In the genomic region with DNA sequence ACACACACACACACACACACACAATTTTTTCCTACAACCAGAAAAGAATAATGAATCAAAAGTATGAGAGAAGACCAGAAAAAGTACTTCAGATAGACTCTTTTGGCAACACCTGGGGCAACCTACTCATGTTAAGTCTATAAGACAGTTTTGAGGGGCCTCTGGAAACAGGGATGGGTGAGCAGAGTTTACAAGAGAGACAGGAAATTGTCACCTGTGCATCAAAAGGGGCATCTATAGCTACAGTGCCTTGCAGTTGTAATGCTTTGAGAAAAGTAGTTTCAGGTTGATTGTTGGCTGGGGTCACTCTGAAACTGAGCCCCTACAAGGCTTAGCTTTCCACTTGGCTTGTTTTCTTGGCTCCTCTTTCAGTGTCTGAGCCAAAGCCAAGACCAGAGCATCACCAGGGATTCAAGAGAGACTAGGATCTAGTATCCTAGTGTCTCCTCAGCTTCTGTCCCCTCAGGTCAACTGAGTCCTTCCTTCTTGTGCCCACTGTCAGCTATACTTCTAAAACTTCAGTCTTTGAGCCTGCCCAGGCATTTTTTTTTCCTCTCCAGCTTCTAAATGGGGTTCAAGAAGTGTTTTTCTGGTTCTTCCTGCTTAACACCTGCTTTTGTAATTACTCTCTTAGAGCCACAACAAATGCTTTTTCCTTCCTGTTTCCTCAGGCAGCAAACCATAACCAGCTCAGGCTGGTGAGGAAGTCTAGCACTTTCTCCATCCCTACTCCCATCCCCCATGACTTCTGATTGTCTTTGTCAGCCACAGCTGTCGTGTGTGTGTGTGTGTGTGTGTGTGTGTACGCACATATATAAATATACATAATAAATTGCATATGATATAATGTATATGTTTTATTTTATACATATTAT, we compare ENCODE assay signal across 15 mouse cellular contexts. TPM values are rescaled to one million over a fixed set of nuclear protein-coding genes. Genes with fewer than 3 reads are reported as not detected.
A peak's percentile ranks its signal among the peaks of the same experiment; 100 is the strongest.
DNase-seq lines count a peak whose midpoint lies in the region; ATAC-seq and TF ChIP-seq lines count a peak whose summit lies in the region.
"Had no signal": no experiment of that assay in that cellular context is flagged by ENCODE, and none has a peak within 500 bp of the region (broad histone marks: within the 10 kb centered on the region; RNA-seq: fewer than 3 reads in every experiment).

No protein-coding gene starts in this region.

- peak overlapping the region; percentile 88 for H3K27ac ChIP-seq in heart, adult 2 months
- H3K27ac ChIP-seq: limb, embryonic 13.5 days; neural tube, embryonic 13.5 days had no signal

- intact Hi-C loops in heart, adult 2 months (cut with DNase I), result loop anchor here (2.0 kb wide), 1 partner anchor 53 kb away; no protein-coding TSS in a partner anchor
- intact Hi-C loops in heart, postnatal 25 days (cut with DNase I), result no loop called here

- H3K4me3 ChIP-seq in heart, adult 2 months, result no peak overlapping the region
- H3K4me3 ChIP-seq: limb, embryonic 13.5 days; neural tube, embryonic 13.5 days had no signal

- WGBS in heart, adult 2 months, result 34% methylated on average over 2 of the region's 2 CpGs

- no peaks in the 10 kb centered on the region for H3K27me3 ChIP-seq in heart, adult 2 months (ENCODE audit: control insufficient read depth, insufficient read depth, low read length)
- H3K27me3 ChIP-seq: limb, embryonic 13.5 days; neural tube, embryonic 13.5 days had no signal

- DNase-seq in heart, adult 2 months, result peak; percentile 30 to 42
- DNase-seq in heart, postnatal 25 days (ENCODE audit: low spot score), result no peak
- peak; percentile 74 for DNase-seq in A20 (ENCODE audit: low read depth, low spot score)
- DNase-seq in brain, adult 2 months (ENCODE audit: low read depth, low spot score), result peak; percentile 11
- no peak for DNase-seq in adrenal gland, postnatal 4 days (ENCODE audit: low spot score in 2 of 2)
- no peak for DNase-seq in frontal cortex, postnatal 36 days (ENCODE audit: low spot score in 2 of 2)
- DNase-seq in frontal cortex, postnatal 10 days (ENCODE audit: low spot score in 2 of 2), result no peak
- DNase-seq: cerebellum, adult 8-10 months; kidney, postnatal 10 days; spleen, adult 18-20 months had no signal

- no peak overlapping the region for H3K9ac ChIP-seq in heart, adult 2 months (ENCODE audit: low read depth, low read length)
- H3K9ac ChIP-seq: limb, embryonic 13.5 days; neural tube, embryonic 13.5 days had no signal

- TF ChIP-seq EP300 in heart, adult 2 months (IDR thresholded peaks at IDR 0.05; ENCODE audit: insufficient read depth, low read depth, low read length), result peak; percentile 76

- TF ChIP-seq POLR2A in heart, adult 2 months (IDR thresholded peaks at IDR 0.05; ENCODE audit: insufficient read depth, low read depth, low read length), result no peak

- no peaks in the 10 kb centered on the region; the same call in 1 of the 2 replicates for H3K36me3 ChIP-seq in heart, adult 2 months (ENCODE audit: control insufficient read depth, insufficient read depth, low read length)
- H3K36me3 ChIP-seq: limb, embryonic 13.5 days; neural tube, embryonic 13.5 days had no signal

- peak; percentile 77 for ATAC-seq in megakaryocyte progenitor cell, adult 5-6 weeks (replicated peaks; ENCODE audit: poor library complexity)

- no peaks in the 10 kb centered on the region for H3K79me2 ChIP-seq in heart, adult 2 months (replicated peaks; ENCODE audit: control insufficient read depth, insufficient read depth, low read length)

- TF ChIP-seq CTCF in heart, adult 2 months (IDR thresholded peaks at IDR 0.05), result no peak

- H3K4me1 ChIP-seq in heart, adult 2 months (ENCODE audit: control insufficient read depth, insufficient read depth, low read length), result peaks cover 5% of the 10 kb centered on the region
- H3K4me1 ChIP-seq: limb, embryonic 13.5 days; neural tube, embryonic 13.5 days had no signal

RNA-seq across cellular contexts. Expression of a gene that starts 17.4 kb away (rescaled TPM):
- 100 to 1,000 TPM; 354 to 369 TPM for total RNA-seq in heart, adult 2 months (2021)
- 157 and 285 TPM in 2 replicates for polyA plus RNA-seq in heart, adult 2 months (2012; rRNA removed)
- total RNA-seq in heart, postnatal 25 days (2021), result 100 to 1,000 TPM; 296 to 335 TPM
- 225 and 297 TPM in 2 replicates for total RNA-seq in megakaryocyte progenitor cell, adult 5-6 weeks (2015)
- 157 and 179 TPM in 2 replicates for total RNA-seq in megakaryocyte progenitor cell, adult 5-6 weeks (2017)
- 100 to 1,000 TPM; 158 to 191 TPM for total RNA-seq in adrenal gland, postnatal 4 days (2021)

RNA-seq across cellular contexts. Expression of a gene that starts 37.2 kb away (rescaled TPM):
- total RNA-seq in heart, adult 2 months (2021), result not detected
- polyA plus RNA-seq in heart, adult 2 months (2012; rRNA removed), result not detected in 2 replicates
- not detected for total RNA-seq in heart, postnatal 25 days (2021)
- total RNA-seq in megakaryocyte progenitor cell, adult 5-6 weeks (2015), result not detected in 2 replicates
- total RNA-seq in megakaryocyte progenitor cell, adult 5-6 weeks (2017), result not detected in 2 replicates
- total RNA-seq in adrenal gland, postnatal 4 days (2021), result not detected
- total RNA-seq: heart, postnatal 14 days; megakaryocyte-erythroid progenitor cell, adult 5-6 weeks had no signal
- polyA plus RNA-seq: neural tube, embryonic 13.5 days had no signal

Comparison
In these comparisons a context has a peak if more than half of its experiments do, and no peak if none do; other contexts are left out.
1. DNase-seq: peak in heart, adult 2 months (2 of 2), A20 (single experiment) and brain, adult 2 months (single experiment); none in heart, postnatal 25 days (single experiment), adrenal gland, postnatal 4 days (0 of 2), frontal cortex, postnatal 36 days (0 of 2) and frontal cortex, postnatal 10 days (0 of 2).